Mouse (Mus musculus) urinary bladder, postnatal 36 days (tissue): Measurements from ENCODE around the gene Kif13a.

ENCODE experiments used
- DNase-seq, 2 experiments: peaks; one replicate each; pipeline ENCODE4 v3.0.0; 2022; ENCODE audit warnings: low spot score in 2 of 2, mixed read lengths in 1 of 2

Kif13a gene

DNA sequence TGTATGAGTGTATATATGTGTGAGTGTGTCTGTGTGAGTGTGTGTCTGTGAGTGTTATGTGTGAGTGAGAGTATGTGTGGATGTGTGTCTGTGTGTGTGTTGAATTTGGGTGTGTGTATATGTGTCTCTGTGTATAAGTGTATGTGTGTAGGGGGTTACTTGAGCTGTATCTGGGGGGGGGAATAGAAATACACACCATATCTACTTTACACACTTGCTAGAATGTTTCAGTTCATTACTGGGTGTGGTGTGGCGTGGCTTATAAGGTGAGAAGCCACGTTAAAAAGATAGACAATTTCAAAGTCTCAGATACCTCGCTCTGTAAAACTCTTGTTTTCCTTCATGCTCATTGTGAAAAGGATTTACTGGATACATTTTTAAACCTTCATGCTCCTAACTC lies 152.2 kb downstream of the Kif13a start:
- no peak for DNase-seq

DNA sequence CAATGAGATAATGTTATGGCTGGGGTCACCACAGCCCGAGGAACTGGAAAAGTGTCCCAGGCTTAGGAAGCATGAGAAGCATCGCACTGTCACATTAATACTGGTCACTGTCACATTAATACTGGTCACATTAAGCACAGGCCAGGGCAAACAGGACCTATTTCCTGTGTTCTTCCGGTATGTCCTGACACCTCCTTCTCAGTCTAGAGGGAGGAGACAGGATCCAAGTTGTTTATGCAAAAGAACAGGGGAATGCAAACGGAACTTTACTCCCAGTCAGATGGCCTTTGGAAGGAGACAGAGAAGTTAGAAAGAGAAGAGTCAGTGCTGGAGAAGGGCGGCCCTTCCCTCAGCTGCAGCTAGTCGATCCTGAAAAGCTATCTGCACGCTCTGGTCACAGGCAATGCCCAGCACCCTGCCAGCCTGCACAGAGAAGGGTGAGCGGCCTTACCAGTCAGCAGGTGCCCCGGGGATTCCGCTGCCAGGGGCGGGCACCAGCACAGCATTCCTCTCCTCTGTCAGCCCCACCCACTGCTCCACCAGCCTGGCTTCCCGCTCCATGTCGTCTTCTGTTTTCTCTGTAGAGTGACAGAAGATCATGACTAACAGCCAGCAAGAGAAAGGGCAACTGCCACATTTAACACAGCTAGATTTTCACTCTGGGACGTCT lies 152.9 kb downstream of the Kif13a start:
- peak in 1 of 2 experiments; percentile 25 for DNase-seq

DNA sequence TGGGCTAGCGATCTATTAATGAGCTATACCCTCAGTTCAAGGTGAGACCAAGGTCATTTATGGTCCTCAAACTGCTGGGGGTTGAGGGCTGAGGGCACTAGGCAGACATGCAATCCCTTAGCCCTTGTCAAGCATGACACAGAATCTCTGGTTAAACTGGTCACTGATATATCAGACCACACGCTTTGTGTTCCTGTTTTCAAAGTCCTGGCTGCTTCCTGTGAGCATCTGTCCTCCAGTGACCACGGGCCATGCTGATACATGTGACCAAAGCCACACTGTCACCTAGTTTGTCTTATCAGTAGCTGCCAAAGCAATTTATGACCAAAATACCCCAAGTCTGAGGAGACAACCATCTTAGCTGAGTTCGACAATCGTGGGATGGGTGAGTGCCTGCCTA lies 154.7 kb downstream of the Kif13a start:
- DNase-seq: no peak

DNA sequence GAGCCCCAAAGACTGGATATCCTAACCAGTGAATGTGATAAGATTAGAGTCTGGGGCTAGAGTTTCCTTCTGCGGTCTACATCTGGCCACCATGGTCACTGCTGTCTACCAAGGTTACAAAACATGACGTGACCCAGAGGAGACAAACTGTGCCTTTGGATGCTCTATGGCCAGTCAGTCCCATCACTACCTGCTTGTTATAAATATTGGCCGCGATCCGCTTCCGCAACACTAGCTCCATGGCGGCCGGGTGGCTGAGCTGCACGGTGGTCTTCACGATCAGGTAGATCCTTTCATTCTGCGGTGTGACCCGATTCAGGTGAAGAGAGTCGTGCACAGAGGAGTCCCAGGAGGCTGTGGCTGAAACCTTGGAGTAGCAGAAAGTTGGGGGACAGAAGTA lies 157.1 kb downstream of the Kif13a start:
- no peak for DNase-seq

DNA sequence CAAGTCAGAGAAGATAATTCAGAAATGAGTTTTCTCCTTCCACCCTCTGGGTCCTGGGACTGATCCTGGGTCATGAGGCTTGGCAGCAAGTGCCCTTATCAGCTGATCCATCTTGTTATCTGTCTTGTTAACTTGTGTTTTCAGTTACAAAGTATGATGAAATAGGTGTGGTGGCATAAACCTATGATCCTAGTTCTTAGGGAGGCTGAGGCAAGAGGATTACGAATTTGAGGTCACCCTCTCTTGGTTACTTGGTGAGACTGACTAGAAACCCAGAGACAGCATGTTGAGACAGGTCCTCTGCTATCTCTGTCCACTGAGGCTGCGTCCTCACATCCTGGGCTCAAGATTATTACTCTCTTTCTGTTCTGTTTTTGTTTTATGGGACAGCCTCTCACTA lies 164.3 kb downstream of the Kif13a start:
- DNase-seq: no peak

DNA sequence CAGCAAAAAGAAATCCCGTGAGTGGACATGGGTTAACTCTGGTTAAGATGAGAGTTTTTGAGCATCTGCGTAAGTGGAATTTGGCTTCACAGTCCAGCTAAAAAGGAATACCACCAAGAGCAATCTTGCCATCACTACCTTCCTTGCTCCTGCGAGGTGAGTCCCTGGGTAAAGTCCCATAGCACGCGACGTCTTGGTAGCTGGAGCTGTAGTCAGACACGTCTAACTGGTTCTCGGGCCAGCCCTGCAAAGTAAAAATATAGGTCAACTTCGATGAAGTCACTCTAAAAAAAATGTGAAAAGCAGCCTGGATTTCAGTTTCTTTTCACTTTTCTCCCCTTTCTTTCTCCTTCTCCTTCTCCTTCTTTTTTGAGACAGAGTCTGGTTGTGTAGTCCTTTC lies 166.5 kb downstream of the Kif13a start:
- peak; percentile 32 to 40 for DNase-seq

DNA sequence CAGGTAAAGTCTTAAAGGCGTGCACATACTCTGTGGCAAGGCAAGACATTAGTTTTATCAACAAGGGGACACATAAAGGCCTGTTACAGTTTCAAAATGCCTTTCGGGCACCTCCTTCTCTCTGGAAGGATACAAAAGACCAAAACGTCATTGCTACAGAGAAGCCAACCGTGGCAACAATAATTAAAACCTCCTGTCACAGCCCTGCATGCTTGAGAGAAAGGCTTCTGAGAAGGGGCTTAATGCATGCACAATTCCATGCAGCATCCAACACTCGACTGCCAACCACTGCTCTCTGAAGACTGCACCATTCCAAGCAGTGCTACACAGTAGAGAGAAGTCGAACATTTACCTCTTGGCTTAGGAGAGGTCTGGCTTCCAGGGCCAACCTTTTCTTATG lies 168.7 kb downstream of the Kif13a start:
- no peak for DNase-seq

DNA sequence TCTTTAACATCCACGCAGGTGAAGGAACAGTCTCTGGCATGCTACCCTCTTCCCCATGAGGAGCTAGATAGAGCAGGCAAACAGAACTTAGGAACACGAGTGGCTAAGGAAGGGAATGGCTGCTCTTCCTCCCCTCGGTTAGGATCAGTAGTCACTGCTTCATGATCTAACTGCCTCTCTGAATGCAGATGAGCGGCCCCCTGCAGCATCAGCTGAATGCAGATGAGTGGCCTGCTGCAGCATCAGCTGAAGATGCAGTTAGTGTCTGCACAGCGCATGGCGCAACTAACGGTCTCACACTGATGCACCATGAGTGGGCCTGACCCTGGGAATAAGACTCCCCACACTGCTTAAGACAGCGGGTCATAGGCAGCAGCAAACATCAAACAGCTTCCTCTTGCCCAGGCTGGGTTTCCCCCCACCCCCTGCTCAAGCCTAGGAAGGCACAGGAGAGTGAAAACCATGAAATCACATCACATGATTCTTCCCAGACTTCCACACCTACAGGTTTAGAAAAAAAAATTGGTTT lies 170.3 kb downstream of the Kif13a start:
- no peak for DNase-seq

DNA sequence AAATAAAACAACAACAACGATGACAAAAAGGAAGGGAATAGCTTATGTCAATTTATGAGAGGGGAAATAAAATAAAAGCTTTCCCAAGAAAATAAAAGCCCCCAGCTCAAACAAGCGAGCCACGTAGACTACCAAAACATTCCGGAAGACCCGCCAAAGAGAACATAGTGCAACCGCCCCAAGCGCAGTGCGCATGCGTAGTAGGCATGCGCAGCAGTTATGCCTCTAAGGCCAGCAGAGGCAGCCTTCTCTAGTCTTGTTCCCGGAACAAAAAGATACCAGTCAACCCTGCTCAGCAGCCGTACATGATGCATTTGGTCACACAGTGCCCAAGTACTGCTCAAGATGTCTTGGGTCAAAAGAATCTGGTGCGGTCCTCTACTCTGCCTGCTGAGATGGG lies 171.0 kb downstream of the Kif13a start:
- no peak for DNase-seq

DNA sequence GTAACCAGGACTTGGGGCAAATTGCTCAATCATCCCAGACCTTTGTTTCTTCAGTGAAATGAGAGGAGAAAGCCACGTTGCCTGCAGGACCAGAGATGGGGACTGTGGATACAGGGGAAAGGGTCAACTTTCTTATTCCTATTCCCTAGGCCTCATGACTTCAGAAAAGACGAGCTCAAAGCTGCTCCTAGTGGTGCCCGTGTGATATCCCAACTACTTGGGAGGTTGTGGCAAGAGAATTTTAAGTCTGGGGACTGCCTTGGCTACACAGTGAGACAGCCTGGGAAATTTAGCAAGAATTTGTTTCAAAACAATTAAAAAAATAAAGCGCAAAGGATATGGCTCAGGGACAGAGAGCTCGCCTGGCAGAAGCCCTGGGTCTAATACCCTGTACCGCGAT lies 171.7 kb downstream of the Kif13a start:
- DNase-seq: no peak

DNA sequence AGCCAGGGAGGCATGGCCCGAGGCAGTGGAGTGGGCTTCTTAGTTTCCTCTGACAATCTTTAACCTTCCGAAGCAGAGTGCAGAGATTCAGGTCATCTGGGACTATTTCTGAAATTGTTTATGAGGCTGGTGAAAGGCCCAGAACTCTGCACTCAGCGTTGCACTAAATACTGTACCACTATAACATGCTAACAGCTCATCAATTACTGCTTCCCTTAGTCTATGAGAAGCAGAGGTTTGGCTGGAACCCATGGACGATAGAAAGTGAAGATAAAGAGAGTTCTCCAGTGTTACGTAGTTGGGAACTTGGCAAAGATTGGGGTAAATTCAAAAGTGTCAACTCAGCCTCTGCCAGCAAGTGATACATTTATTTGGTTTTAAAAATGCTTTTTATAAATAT lies 176.4 kb downstream of the Kif13a start:
- no peak for DNase-seq

DNA sequence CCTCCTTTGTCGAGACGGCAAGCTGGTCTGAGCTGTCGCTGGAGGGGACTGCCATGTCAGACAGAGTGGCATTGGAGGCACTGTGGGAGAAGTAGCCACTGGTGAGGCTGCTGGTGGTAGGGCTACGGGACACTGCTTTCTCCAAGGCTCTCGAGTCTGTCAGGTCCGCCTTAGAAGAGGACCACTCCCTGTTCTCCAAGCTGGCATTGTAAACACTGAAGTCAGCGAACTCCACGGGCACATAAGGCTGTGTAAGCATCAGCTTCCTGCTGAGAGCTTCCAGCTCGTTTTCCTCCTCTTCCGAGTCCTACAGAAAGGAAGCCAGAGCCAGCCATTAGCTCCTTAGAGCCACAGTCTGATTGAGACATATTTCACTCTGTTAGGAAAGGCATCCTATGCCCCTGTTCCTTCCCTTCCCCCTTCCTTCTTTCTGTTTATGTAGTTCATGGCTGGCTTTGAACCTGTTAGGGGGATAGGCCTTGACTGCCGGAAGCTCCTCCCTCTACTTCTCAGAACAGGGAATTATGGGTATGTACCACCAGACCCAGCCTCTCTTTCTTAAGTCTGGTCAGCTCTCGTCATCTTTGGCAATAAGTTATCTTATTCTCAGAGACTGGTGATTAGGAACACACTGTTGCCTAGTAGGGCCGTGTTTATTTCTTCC lies 177.0 kb downstream of the Kif13a start:
- DNase-seq: no peak

DNA sequence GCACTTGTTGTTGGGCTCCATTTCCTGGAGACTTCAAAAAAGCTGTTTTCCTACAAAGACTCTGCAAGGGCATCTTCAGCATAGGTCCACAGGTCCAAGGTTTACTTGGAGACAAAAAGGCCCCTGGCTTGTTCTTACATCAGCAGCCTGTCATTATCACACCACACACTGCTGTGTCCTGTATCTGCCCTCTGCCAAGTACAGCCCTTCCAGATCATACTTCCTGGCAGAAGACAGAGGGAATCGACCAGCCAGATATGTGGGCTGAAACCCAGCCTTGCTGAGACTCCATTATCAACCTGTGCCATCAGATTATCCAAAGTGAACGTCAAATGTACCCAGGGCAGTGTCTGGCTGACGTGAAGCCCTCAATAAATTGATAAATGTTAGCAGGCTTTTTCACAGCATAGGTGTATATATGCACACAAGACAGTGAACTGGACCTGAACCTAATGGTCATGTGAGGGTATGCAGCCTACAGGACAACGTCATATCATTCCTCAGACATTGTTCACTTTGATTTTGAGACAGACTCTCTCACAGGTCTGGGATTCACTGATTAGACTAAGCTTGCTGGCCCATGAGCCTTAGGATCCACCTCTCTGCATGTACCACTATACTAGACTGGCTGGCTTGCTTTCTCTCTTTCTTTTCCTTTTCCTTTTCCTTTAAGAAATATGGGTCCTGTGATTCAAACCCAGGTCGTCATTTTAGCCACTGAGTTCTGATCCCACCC lies 181.4 kb downstream of the Kif13a start:
- no peak for DNase-seq

DNA sequence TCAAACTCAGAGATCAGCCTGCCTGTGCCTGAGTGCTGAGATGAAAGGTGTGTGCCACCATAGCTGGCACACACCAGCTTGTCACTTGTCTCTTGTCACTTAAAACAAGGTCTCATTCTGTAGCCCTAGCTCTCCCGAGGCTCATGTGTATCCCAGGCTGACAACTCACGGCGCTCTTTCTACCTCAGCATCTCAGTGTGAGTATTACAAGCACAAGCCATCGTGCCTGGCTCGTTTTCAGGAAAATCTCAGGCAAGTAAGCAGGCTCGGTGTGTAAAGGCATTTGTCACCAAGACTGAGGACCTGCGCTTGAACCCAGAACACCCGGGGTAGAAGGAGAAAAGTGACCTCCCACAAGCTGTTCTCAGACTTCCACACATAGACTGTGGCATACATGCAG lies 185.8 kb downstream of the Kif13a start:
- no peak for DNase-seq

DNA sequence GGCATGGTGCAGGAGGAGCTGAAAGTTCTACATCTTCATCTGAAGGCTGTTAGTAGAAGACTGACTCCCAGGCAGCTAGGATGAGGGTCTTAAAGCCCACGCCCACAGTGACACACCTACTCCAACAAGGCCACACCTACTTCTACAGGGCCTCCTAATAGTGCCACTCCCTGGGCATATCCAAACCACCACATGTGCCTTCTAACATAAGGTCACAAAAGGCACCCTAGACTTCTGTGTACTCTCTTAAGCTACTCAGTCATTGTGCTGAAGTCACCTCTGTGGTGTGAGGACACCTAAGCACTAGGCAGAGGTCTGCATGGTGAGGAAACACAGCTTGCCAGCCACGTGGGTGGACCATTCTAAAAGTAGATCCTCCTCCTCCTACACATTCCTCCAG lies 187.3 kb downstream of the Kif13a start:
- no peak for DNase-seq

DNA sequence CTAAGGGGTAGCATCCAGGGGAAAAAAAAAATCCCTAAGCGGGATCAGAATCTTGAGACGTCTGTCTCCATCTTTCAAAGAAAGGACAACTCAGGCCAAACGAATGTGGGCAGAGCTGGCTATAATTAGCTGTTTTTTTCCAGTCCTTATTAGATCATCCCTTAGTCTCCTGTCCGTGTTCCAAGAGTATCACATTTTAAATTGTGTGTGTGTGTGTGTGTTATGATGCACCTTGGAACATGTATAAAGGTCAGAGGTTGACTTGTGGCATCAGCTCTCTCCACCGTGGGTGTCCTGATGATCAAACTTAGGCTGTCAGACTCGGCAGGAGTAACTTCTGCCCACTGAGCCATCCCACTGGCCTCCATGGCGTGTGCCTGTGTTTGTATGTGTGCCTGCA lies 190.2 kb downstream of the Kif13a start:
- no peak for DNase-seq

DNA sequence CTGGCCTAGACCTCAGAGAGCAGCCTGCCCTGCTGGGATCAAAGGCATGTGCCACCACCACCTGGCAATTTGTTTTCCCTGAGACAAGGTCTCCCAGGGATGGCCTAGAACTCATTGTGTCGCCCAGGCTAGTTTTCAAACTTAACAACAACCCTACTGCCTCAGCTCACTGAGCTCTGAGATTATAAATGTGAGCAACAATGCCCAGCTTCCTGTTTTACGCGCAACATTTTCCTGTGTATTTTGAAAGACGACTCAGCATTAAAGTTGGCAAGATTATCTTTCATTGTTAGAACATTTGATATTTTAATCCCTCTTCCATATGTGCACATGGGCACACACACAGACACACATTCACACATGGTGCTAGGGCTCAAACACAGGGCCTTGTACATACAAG lies 192.2 kb downstream of the Kif13a start:
- DNase-seq: no peak

DNA sequence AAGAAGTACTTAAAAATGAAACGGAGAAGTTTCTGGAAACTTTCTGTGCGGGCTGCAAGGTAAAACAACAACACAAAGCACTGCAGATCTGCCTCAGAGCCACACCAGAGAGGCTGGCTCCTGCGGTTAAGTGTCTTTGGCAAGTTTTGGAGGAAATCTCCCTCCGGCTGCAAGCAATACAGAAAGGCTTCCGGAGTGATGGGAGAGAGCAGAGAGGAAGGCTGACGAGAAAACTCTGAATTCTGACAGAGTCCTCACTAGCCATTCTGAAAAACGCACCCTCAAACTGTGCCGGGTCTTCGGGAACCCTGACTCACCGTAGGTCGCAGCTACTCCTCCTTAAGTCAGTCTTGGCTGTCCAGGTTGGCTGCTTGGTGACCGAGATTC lies 193.2 kb downstream of the Kif13a start:
- DNase-seq: peak; percentile 21 to 35

DNA sequence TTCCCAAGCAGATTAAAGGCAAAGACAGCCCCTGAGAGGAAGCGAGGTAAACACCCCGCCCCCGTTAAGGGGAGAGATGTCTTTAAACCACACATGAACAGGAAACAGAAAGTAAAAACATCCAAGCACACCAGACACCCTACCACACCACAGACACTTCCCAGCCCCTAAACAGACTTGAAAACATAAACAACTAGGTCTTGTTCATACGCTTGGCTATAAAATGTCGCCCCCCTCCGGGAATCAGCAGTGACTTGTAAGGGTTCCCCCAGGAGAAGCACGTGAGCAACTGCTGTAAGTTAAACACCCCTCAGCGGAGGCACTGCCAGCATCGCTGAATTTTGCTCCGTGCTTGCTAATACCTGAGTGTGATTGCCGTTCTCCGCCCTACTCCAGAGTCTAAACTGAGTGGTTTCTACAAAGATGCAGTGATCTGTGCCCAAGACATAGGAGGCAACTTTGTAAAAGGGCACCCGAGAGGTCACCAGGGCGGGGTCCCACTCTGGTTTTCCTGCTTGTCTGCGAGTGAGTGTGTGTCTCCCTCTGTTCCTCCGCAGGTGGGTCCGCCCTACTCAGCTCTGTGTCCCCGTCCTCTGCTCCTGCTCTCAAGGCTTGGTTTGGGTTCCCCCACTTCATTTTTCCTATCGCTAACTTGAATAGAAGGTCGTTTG lies 193.7 kb downstream of the Kif13a start:
- peak; percentile 61 to 62 for DNase-seq

DNA sequence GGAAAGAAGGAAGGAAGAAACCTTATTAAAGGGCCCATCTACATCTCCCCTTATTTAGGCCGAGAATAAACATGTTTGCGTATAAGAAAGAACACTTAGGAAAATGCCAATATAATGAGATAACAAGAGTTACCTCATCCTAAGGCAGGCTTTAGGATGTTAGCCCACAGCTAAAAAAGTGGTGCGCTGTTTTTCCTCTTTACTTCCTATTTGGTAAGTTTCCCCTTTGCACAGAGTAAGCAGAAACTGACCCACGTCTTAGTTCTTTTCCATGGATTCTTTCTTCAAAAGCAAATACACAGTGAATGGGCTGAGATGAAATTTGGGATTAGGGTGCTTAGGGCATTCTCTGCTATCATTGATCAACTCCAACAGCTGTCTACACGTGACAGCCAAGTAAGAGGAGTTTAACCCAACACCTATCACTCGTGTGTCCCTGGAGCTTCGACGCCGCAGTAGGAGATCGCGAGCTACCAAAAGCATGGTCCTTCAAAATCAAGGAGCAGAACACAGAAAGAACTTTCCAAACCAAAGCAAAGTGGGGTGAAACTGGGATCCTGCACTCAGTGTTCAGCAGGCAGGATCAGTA lies 194.4 kb downstream of the Kif13a start:
- DNase-seq: no peak

DNA sequence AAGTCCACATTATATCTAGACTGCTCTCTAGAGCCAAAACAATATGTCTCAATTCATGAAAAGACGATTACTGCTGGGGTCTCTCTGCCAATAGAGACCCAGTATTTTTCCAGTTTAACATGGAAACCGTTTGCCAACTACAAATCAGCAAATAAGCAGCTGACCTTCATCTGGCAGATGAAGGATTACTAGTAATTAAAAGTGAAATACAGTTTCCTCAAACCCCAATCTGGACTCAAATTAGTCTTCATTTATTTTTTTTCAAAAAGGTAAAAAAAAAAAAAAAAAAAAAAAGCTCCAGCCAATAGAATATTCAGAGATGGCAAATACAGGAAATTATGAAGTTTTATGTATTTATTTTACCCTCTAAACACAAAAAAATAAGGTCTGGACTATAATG lies 199.7 kb downstream of the Kif13a start:
- no peak for DNase-seq

DNA sequence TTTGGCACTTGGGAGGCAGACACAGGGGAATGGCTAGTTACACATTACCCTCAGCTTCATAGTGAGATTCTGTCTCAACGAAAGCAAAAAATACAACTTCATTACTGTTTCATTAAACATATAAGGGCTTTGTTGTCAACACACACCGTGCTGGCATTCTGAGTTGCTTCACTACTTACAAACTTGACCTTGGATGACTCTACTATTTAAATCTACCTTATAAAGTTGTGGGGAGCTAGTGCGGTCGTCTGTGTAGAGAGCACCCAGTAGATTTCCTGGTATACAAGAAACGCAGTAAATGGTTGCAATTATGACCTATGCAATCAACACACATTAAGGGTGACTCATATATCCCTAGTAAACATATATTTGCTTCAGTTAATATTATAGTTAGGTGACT lies 201.3 kb downstream of the Kif13a start:
- DNase-seq: no peak
